Mouse (Mus musculus): ENCODE data around the gene Suox. TPM values are rescaled to one million over a fixed set of nuclear protein-coding genes. Genes with fewer than 3 reads are reported as not detected.

Gene Suox
- total and polyA plus RNA-seq, 3 experiments, result 21.8 to 26.6 (median 25.6) TPM

GRCm38 (mm10) chr10:128620241-128620640 lies 53.6 kb downstream of the Suox start:
- intact Hi-C loops (cut with DNase I), result loop anchor here (10.0 kb wide), 1 partner anchor 275 kb away; the partner anchor contains the start of gene Gdf11
- Histone ChIP-seq H3K4me3 (no peak overlapping the region), H3K9ac (ENCODE audit: low read depth, low read length) (no peak overlapping the region), H3K79me2 (replicated peaks; ENCODE audit: control insufficient read depth, insufficient read depth, low read length) (no peaks in the 10 kb centered on the region), H3K27me3 (ENCODE audit: control insufficient read depth, insufficient read depth, low read length) (no peaks in the 10 kb centered on the region), H3K36me3 (ENCODE audit: control insufficient read depth, insufficient read depth, low read length) (peaks cover 2% of the 10 kb centered on the region), H3K4me1 (ENCODE audit: control insufficient read depth, insufficient read depth, low read length) (no peaks in the 10 kb centered on the region; the same call in 1 of the 2 replicates), H3K27ac (no peak overlapping the region)
- no peak for DNase-seq
- no peak for TF ChIP-seq CTCF (IDR thresholded peaks at IDR 0.05)
- TF ChIP-seq POLR2A (IDR thresholded peaks at IDR 0.05; ENCODE audit: insufficient read depth, low read depth, low read length), result no peak
- no peak for TF ChIP-seq EP300 (IDR thresholded peaks at IDR 0.05; ENCODE audit: insufficient read depth, low read depth, low read length)

Other genes with a start within 250 kb of the Suox start
- gene Smarcc2, start 214.8 kb downstream of the Suox start, total RNA-seq (2021), result 10 to 100 TPM; 75.5 to 77.6 TPM
- 49.1 and 61.1 TPM in 2 replicates for gene Smarcc2, start 214.8 kb downstream of the Suox start, polyA plus RNA-seq (2012; rRNA removed)
- gene Myl6, start 179.9 kb downstream of the Suox start, total RNA-seq (2021), result 100 to 1,000 TPM; 242 to 302 TPM
- 379 and 468 TPM in 2 replicates for gene Myl6, start 179.9 kb downstream of the Suox start, polyA plus RNA-seq (2012; rRNA removed)
- 1 to 10 TPM; 3.5 to 3.8 TPM for gene Myl6b, start 175.4 kb downstream of the Suox start, total RNA-seq (2021)
- gene Myl6b, start 175.4 kb downstream of the Suox start, polyA plus RNA-seq (2012; rRNA removed), result 2.9 and 4.1 TPM in 2 replicates
- 10 to 100 TPM; 16.4 to 17.9 TPM for gene Esyt1, start 148.2 kb downstream of the Suox start, total RNA-seq (2021)
- 23.6 and 24.7 TPM in 2 replicates for gene Esyt1, start 148.2 kb downstream of the Suox start, polyA plus RNA-seq (2012; rRNA removed)
- 1 to 10 TPM; 7.5 to 7.6 TPM for gene Zc3h10, start 126.3 kb downstream of the Suox start, total RNA-seq (2021)
- gene Zc3h10, start 126.3 kb downstream of the Suox start, polyA plus RNA-seq (2012; rRNA removed), result 6.6 and 6.8 TPM in 2 replicates
- 1,000 to 10,000 TPM; 1,453 to 1,598 TPM for gene Rpl41, start 124.8 kb downstream of the Suox start, total RNA-seq (2021)
- 853 and 867 TPM in 2 replicates for gene Rpl41, start 124.8 kb downstream of the Suox start, polyA plus RNA-seq (2012; rRNA removed)
- 10 to 100 TPM; 39.4 to 44.2 TPM for gene Pa2g4, start 108.1 kb downstream of the Suox start, total RNA-seq (2021)
- gene Pa2g4, start 108.1 kb downstream of the Suox start, polyA plus RNA-seq (2012; rRNA removed), result 19.5 and 35.6 TPM in 2 replicates
- 1 to 10 TPM; 6.3 to 8.2 TPM for gene Erbb3, start 84.4 kb downstream of the Suox start, total RNA-seq (2021)
- gene Erbb3, start 84.4 kb downstream of the Suox start, polyA plus RNA-seq (2012; rRNA removed), result 5.5 and 7.7 TPM in 2 replicates
- gene Rps26, start 47.3 kb downstream of the Suox start, total RNA-seq (2021), result 100 to 1,000 TPM; 229 to 279 TPM
- gene Rps26, start 47.3 kb downstream of the Suox start, polyA plus RNA-seq (2012; rRNA removed), result 315 and 337 TPM in 2 replicates
- 1 to 10 TPM in 1 of 2 experiments, under 1 TPM in 1; 0.97 to 1.8 TPM for gene Ikzf4, start 28.1 kb downstream of the Suox start, total RNA-seq (2021)
- 0.88 TPM in 2 replicates for gene Ikzf4, start 28.1 kb downstream of the Suox start, polyA plus RNA-seq (2012; rRNA removed)
- 10 to 100 TPM; 72.8 to 80.0 TPM for gene Rab5b, start 22.2 kb upstream of the Suox start, total RNA-seq (2021)
- 68.9 and 111 TPM in 2 replicates for gene Rab5b, start 22.2 kb upstream of the Suox start, polyA plus RNA-seq (2012; rRNA removed)
- gene Pmel, start 30.1 kb upstream of the Suox start, total RNA-seq (2021), result under 1 TPM; 0.43 to 0.50 TPM
- 0.59 and 0.66 TPM in 2 replicates for gene Pmel, start 30.1 kb upstream of the Suox start, polyA plus RNA-seq (2012; rRNA removed)
- gene Cdk2, start 31.0 kb upstream of the Suox start, total RNA-seq (2021), result 10 to 100 TPM in 1 of 2 experiments, 1 to 10 TPM in 1; 8.5 to 10.9 TPM
- 10.0 and 17.5 TPM in 2 replicates for gene Cdk2, start 31.0 kb upstream of the Suox start, polyA plus RNA-seq (2012; rRNA removed)
- gene Dgka, start 70.8 kb upstream of the Suox start, total RNA-seq (2021), result 10 to 100 TPM; 11.2 to 12.6 TPM
- 17.5 and 20.3 TPM in 2 replicates for gene Dgka, start 70.8 kb upstream of the Suox start, polyA plus RNA-seq (2012; rRNA removed)
- 1 to 10 TPM; 8.6 to 9.4 TPM for gene Pym1, start 73.8 kb upstream of the Suox start, total RNA-seq (2021)
- 7.9 and 10.8 TPM in 2 replicates for gene Pym1, start 73.8 kb upstream of the Suox start, polyA plus RNA-seq (2012; rRNA removed)
- 1 to 10 TPM; 2.8 to 4.4 TPM for gene Mmp19, start 116.8 kb upstream of the Suox start, total RNA-seq (2021)
- gene Mmp19, start 116.8 kb upstream of the Suox start, polyA plus RNA-seq (2012; rRNA removed), result 3.1 and 4.4 TPM in 2 replicates
- gene Dnajc14, start 130.0 kb upstream of the Suox start, total RNA-seq (2021), result 10 to 100 TPM; 34.1 to 36.4 TPM
- 8.4 and 11.3 TPM in 2 replicates for gene Dnajc14, start 130.0 kb upstream of the Suox start, polyA plus RNA-seq (2012; rRNA removed)
- 1 to 10 TPM; 4.7 to 5.4 TPM for gene Tmem198b, start 130.3 kb upstream of the Suox start, total RNA-seq (2021)
- 11.2 and 11.9 TPM in 2 replicates for gene Tmem198b, start 130.3 kb upstream of the Suox start, polyA plus RNA-seq (2012; rRNA removed)
- gene Sarnp, start 143.3 kb upstream of the Suox start, total RNA-seq (2021), result 10 to 100 TPM; 37.2 to 43.4 TPM
- 14.3 and 25.5 TPM in 2 replicates for gene Sarnp, start 143.3 kb upstream of the Suox start, polyA plus RNA-seq (2012; rRNA removed)
- 1 to 10 TPM; 7.8 to 8.1 TPM for gene Ormdl2, start 147.6 kb upstream of the Suox start, total RNA-seq (2021)
- gene Ormdl2, start 147.6 kb upstream of the Suox start, polyA plus RNA-seq (2012; rRNA removed), result 15.3 and 23.3 TPM in 2 replicates
- 1 to 10 TPM; 2.0 to 2.5 TPM for gene Gdf11, start 217.6 kb upstream of the Suox start, total RNA-seq (2021)
- gene Gdf11, start 217.6 kb upstream of the Suox start, polyA plus RNA-seq (2012; rRNA removed), result 0.78 and 1.1 TPM in 2 replicates
- gene Cd63, start 226.9 kb upstream of the Suox start, total RNA-seq (2021), result 100 to 1,000 TPM; 132 to 156 TPM
- 83.2 and 101 TPM in 2 replicates for gene Cd63, start 226.9 kb upstream of the Suox start, polyA plus RNA-seq (2012; rRNA removed)
- gene Rdh5, start 248.8 kb upstream of the Suox start, total RNA-seq (2021), result 1 to 10 TPM; 5.2 to 5.9 TPM
- gene Rdh5, start 248.8 kb upstream of the Suox start, polyA plus RNA-seq (2012; rRNA removed), result 19.4 and 24.9 TPM in 2 replicates
- 100 to 1,000 TPM; 181 to 201 TPM for gene Bloc1s1, start 250.0 kb upstream of the Suox start, total RNA-seq (2021)
- 229 and 234 TPM in 2 replicates for gene Bloc1s1, start 250.0 kb upstream of the Suox start, polyA plus RNA-seq (2012; rRNA removed)